34 mouse cellular contexts compared by ENCODE assay signal in the genomic region with DNA sequence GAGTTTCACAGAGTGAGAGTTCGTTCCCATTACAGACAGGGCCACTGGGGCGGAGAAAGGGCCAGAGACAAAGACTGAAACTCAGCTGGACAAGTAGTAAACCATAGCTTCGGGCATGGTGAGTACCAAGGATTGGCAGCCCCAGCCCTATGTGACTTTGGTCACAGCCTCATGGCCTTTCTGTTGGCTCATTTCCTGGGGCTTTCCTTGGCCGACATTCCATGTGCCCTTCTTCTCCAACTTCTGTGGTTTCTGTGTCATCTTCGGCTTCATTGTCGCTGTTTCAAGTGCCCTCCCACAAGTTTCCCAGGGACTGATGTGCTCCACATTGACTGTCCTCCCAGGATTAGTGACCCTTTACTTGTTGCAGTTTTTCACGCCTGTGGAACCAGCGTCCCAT. TPM values are rescaled to one million over a fixed set of nuclear protein-coding genes. Genes with fewer than 3 reads are reported as not detected.
DNase-seq lines count a peak whose midpoint lies in the region; ATAC-seq and TF ChIP-seq lines count a peak whose summit lies in the region.
"Had no signal": no experiment of that assay in that cellular context is flagged by ENCODE, and none has a peak within 500 bp of the region (broad histone marks: within the 10 kb centered on the region; RNA-seq: fewer than 3 reads in every experiment).

No protein-coding gene starts in this region.

- DNase-seq in gastrocnemius, adult 18-20 months (ENCODE audit: low spot score) = peak; percentile 18
- DNase-seq in gastrocnemius, postnatal 36 days = no peak
- peak; percentile 22 for DNase-seq in lung, postnatal 10 days
- DNase-seq in lung, adult 2 months = no peak
- peak; percentile 84 for DNase-seq in adrenal gland, adult 2 months
- DNase-seq in adrenal gland, postnatal 36 days = peak; percentile 66 to 82
- DNase-seq in right cerebral cortex, postnatal 36 days (ENCODE audit: low spot score in 2 of 2) = no peak
- DNase-seq: cerebellum, adult 2 months; cerebellum, postnatal 14 days; forebrain, postnatal 0 days; gastrocnemius, postnatal 25 days; heart, adult 2 months; heart, postnatal 10 days; lung, embryonic 14.5 days had no signal

- no peak for TF ChIP-seq POLR2A in lung, adult 2 months (IDR thresholded peaks at IDR 0.05; ENCODE audit: borderline replicate concordance, extremely low read depth, low read depth, low read length)

- H3K27ac ChIP-seq in kidney, embryonic 14.5 days (ENCODE audit: low read depth, low read length) = no peak overlapping the region
- H3K27ac ChIP-seq: embryonic facial prominence, embryonic 10.5 days; embryonic facial prominence, embryonic 15.5 days; forebrain, embryonic 12.5 days; heart, adult 2 months; heart, embryonic 13.5 days; hindbrain, embryonic 14.5 days; layer of hippocampus, adult 2 months; left cerebral cortex, adult 2 months; limb, embryonic 10.5 days; limb, embryonic 15.5 days; liver, embryonic 14.5 days; midbrain, embryonic 10.5 days; neural tube, embryonic 12.5 days had no signal

- no peak overlapping the region for H3K9ac ChIP-seq in kidney, embryonic 14.5 days (ENCODE audit: low read depth, low read length)
- H3K9ac ChIP-seq: embryonic facial prominence, embryonic 15.5 days; forebrain, embryonic 12.5 days; forebrain, postnatal 0 days; heart, embryonic 13.5 days; hindbrain, embryonic 14.5 days; limb, embryonic 15.5 days; liver, embryonic 14.5 days; lung, embryonic 14.5 days; neural tube, embryonic 12.5 days had no signal

- TF ChIP-seq CTCF in lung, adult 2 months (IDR thresholded peaks at IDR 0.05; ENCODE audit: insufficient read depth, low read length) = no peak

- intact Hi-C loops in gastrocnemius, postnatal 36 days (cut with DNase I) = no loop called here

- H3K36me3 ChIP-seq in kidney, embryonic 14.5 days (ENCODE audit: control insufficient read depth, insufficient read depth, low read length) = 0 out of 2 replicates have a peak, but pooled peaks cover 5% of the 10 kb centered on the region
- H3K36me3 ChIP-seq: embryonic facial prominence, embryonic 15.5 days had no signal

- no peaks in the 10 kb centered on the region for H3K9me3 ChIP-seq in kidney, embryonic 14.5 days (ENCODE audit: control insufficient read depth, low read length)
- H3K9me3 ChIP-seq: embryonic facial prominence, embryonic 10.5 days; embryonic facial prominence, embryonic 15.5 days; forebrain, embryonic 12.5 days; heart, embryonic 13.5 days; limb, embryonic 10.5 days; limb, embryonic 15.5 days; midbrain, embryonic 10.5 days; neural tube, embryonic 12.5 days had no signal

- whole genome bisulfite sequencing in lung, adult 2 months = 80% methylated on average over 8 of the region's 8 CpGs
- 85% methylated on average over 8 of the region's 8 CpGs for WGBS in kidney, embryonic 14.5 days

- no peak overlapping the region for H3K4me3 ChIP-seq in lung, adult 2 months (replicated peaks; ENCODE audit: extremely low read depth, low read depth, low read length)
- H3K4me3 ChIP-seq in kidney, embryonic 14.5 days (ENCODE audit: low read length) = no peak overlapping the region
- H3K4me3 ChIP-seq: embryonic facial prominence, embryonic 10.5 days; embryonic facial prominence, embryonic 15.5 days; forebrain, embryonic 12.5 days; heart, adult 2 months; heart, embryonic 13.5 days; layer of hippocampus, adult 2 months; left cerebral cortex, adult 2 months; limb, embryonic 10.5 days; limb, embryonic 15.5 days; midbrain, embryonic 10.5 days; neural tube, embryonic 12.5 days had no signal

- no peaks in the 10 kb centered on the region for H3K4me1 ChIP-seq in lung, adult 2 months (ENCODE audit: control insufficient read depth, insufficient read depth, low read length)
- H3K4me1 ChIP-seq in kidney, embryonic 14.5 days (ENCODE audit: control insufficient read depth, insufficient read depth, low read length) = no peaks in the 10 kb centered on the region
- H3K4me1 ChIP-seq: limb, embryonic 15.5 days had no signal

- no peak overlapping the region for H3K4me2 ChIP-seq in kidney, embryonic 14.5 days (replicated peaks; ENCODE audit: low read depth, low read length)
- H3K4me2 ChIP-seq: embryonic facial prominence, embryonic 15.5 days; forebrain, embryonic 12.5 days; heart, embryonic 13.5 days; hindbrain, embryonic 14.5 days; limb, embryonic 15.5 days; lung, embryonic 14.5 days; neural tube, embryonic 12.5 days had no signal

- ATAC-seq in kidney, embryonic 14.5 days (ENCODE audit: low FRiP score, low TSS enrichment) = no peak
- ATAC-seq: forebrain, postnatal 0 days; intestine, postnatal 0 days; midbrain, embryonic 16.5 days had no signal

- H3K27me3 ChIP-seq in kidney, embryonic 14.5 days (ENCODE audit: control insufficient read depth, insufficient read depth, low read length) = no peaks in the 10 kb centered on the region
- H3K27me3 ChIP-seq: embryonic facial prominence, embryonic 15.5 days; forebrain, embryonic 12.5 days; heart, embryonic 13.5 days; limb, embryonic 15.5 days; neural tube, embryonic 12.5 days had no signal

RNA-seq across cellular contexts. Expression of a gene that starts 17.7 kb away (rescaled TPM):
- total RNA-seq in gastrocnemius, adult 18-20 months (2021) = under 1 TPM; 0.39 to 0.50 TPM
- total RNA-seq in gastrocnemius, postnatal 36 days (2021) = 1 to 10 TPM in 1 of 2 experiments, under 1 TPM in 1; 0.26 to 1.7 TPM
- polyA plus RNA-seq in lung, adult 2 months (2012; rRNA removed) = 7.0 and 7.3 TPM in 2 replicates
- total RNA-seq in adrenal gland, adult 2 months (2021) = 1 to 10 TPM; 1.8 to 3.9 TPM
- polyA plus RNA-seq in adrenal gland, adult 2 months (2012; rRNA removed) = 0.71 and 1.2 TPM in 2 replicates
- total RNA-seq in adrenal gland, postnatal 36 days (2021) = 1 to 10 TPM; 1.1 to 3.8 TPM
- 0.06 and 0.28 TPM in 2 replicates for polyA plus RNA-seq in kidney, embryonic 14.5 days (2014; fragmentation: Nextera tagmentation; extraction: Ambion mirVana)
- total RNA-seq: hematopoietic stem cell, adult 5-6 weeks; megakaryocyte progenitor cell, adult 5-6 weeks had no signal
- polyA plus RNA-seq: limb, embryonic 15.5 days had no signal

RNA-seq across cellular contexts. Expression of a gene that starts 44.0 kb away (rescaled TPM):
- total RNA-seq in gastrocnemius, adult 18-20 months (2021) = 10 to 100 TPM; 19.9 to 22.6 TPM
- total RNA-seq in gastrocnemius, postnatal 36 days (2021) = 10 to 100 TPM; 16.4 to 16.7 TPM
- polyA plus RNA-seq in lung, adult 2 months (2012; rRNA removed) = 17.9 and 21.4 TPM in 2 replicates
- total RNA-seq in adrenal gland, adult 2 months (2021) = 10 to 100 TPM; 29.3 to 41.6 TPM
- polyA plus RNA-seq in adrenal gland, adult 2 months (2012; rRNA removed) = 30.9 and 43.3 TPM in 2 replicates
- 10 to 100 TPM; 46.1 TPM for total RNA-seq in adrenal gland, postnatal 36 days (2021)
- 14.6 and 23.9 TPM in 2 replicates for polyA plus RNA-seq in kidney, embryonic 14.5 days (2014; fragmentation: Nextera tagmentation; extraction: Ambion mirVana)

RNA-seq across cellular contexts. Expression of a gene that starts 51.3 kb away (rescaled TPM):
- total RNA-seq in gastrocnemius, adult 18-20 months (2021) = not detected
- not detected for total RNA-seq in gastrocnemius, postnatal 36 days (2021)
- polyA plus RNA-seq in lung, adult 2 months (2012; rRNA removed) = not detected in 2 replicates
- not detected for total RNA-seq in adrenal gland, adult 2 months (2021)
- polyA plus RNA-seq in adrenal gland, adult 2 months (2012; rRNA removed) = not detected in 2 replicates
- not detected for total RNA-seq in adrenal gland, postnatal 36 days (2021)
- polyA plus RNA-seq in kidney, embryonic 14.5 days (2014; fragmentation: Nextera tagmentation; extraction: Ambion mirVana) = 0.16 and 0.46 TPM in 2 replicates
- total RNA-seq: adrenal gland, adult 18-20 months; gastrocnemius, postnatal 25 days; heart, adult 2 months; heart, postnatal 10 days; hematopoietic stem cell, adult 5-6 weeks; layer of hippocampus, adult 2 months; layer of hippocampus, postnatal 14 days; left cerebral cortex, adult 2 months had no signal
- polyA plus RNA-seq: cerebellum, adult 2 months; heart, adult 2 months; small intestine, adult 2 months had no signal

Comparison
In these comparisons a context has a peak if more than half of its experiments do, and no peak if none do; other contexts are left out.
1. DNase-seq: peak in gastrocnemius, adult 18-20 months (single experiment), lung, postnatal 10 days (single experiment), adrenal gland, adult 2 months (single experiment) and adrenal gland, postnatal 36 days (2 of 2); none in gastrocnemius, postnatal 36 days (0 of 2), lung, adult 2 months (single experiment) and right cerebral cortex, postnatal 36 days (0 of 2).